Mouse (Mus musculus) limb, embryonic 11.5 days (tissue): ENCODE data around the gene Olfr986. TPM values are rescaled to one million over a fixed set of nuclear protein-coding genes. Genes with fewer than 3 reads are reported as not detected.

Source experiments
- ATAC-seq: fragments of 200-750 bp; cut with Nextera tagmentation; 2 replicates; pipeline ENCODE4 v1.8.0; 2017; ENCODE audit warnings: low read depth; ENCODE audit not compliant: insufficient number of reproducible peaks, low FRiP score, low TSS enrichment
- DNase-seq: peaks from one replicate; pipeline ENCODE4 v3.0.0-alpha.2; 2015; ENCODE audit warnings: low spot score
- H3K27ac ChIP-seq: fragments of 300-500 bp; sonication (generic); replicated peaks from 2 replicates; pipeline ENCODE4 v1.5.1; 2014; ENCODE audit warnings: low read depth, mild to moderate bottlenecking, low read length
- H3K27me3 ChIP-seq: fragments of 300-500 bp; sonication (generic); 2 replicates; pipeline ENCODE4 v1.6.1; 2014; ENCODE audit warnings: mild to moderate bottlenecking, low read length, mixed read lengths; ENCODE audit not compliant: control insufficient read depth, insufficient read depth
- H3K36me3 ChIP-seq: fragments of 300-500 bp; sonication (generic); 2 replicates; pipeline ENCODE4 v1.6.1; 2014; ENCODE audit warnings: mild to moderate bottlenecking, low read length, moderate library complexity, mixed read lengths; ENCODE audit not compliant: control insufficient read depth, insufficient read depth
- H3K4me1 ChIP-seq: fragments of 300-500 bp; sonication (generic); 2 replicates; pipeline ENCODE4 v1.6.1; 2014; ENCODE audit warnings: low read length, mixed read lengths; ENCODE audit not compliant: control insufficient read depth, insufficient read depth
- H3K4me2 ChIP-seq: fragments of 300-500 bp; sonication (generic); 2 replicates; pipeline ENCODE4 v1.6.1; 2014; ENCODE audit warnings: low read depth, mild to moderate bottlenecking, moderate library complexity; ENCODE audit not compliant: severe bottlenecking
- H3K4me3 ChIP-seq: fragments of 300-500 bp; sonication (generic); 2 replicates; pipeline ENCODE4 v1.5.1; 2014; ENCODE audit warnings: low read depth, low read length
- H3K9ac ChIP-seq: fragments of 300-500 bp; sonication (generic); 2 replicates; pipeline ENCODE4 v1.6.1; 2014; ENCODE audit warnings: mild to moderate bottlenecking, low read length
- H3K9me3 ChIP-seq: fragments of 300-500 bp; sonication (generic); 2 replicates; pipeline ENCODE4 v1.6.1; 2016; ENCODE audit warnings: low read length; ENCODE audit not compliant: control insufficient read depth
- WGBS: fragments of 180-500 bp; shearing (Covaris S2); extraction: QIAGEN DNeasy Blood & Tissue Kit; methylation state at CpG from one replicate; pipeline ENCODE4 v1.1.7; 2014; 5-methylcytosine and 5-hydroxymethylcytosine counted together
- polyA plus RNA-seq: library from polyadenylated mRNA; unstranded; fragments of >200 nt; fragmentation: Nextera tagmentation; extraction: Ambion mirVana; gene quantifications from 2 replicates; pipeline ENCODE4 v1.2.1, GENCODE M21; 2014

The Olfr986 gene
- polyA plus RNA-seq, 1 experiment from 2014 or later, result not detected

GRCm38 (mm10) chr9:40227874-40228789 is 47.4 kb downstream of the Olfr986 start:
- no peak overlapping the region for H3K4me2 ChIP-seq
- no peak overlapping the region for H3K4me3 ChIP-seq
- no peak overlapping the region for H3K9ac ChIP-seq
- H3K27me3 ChIP-seq, result no peaks in the 10 kb centered on the region
- no peak overlapping the region for H3K27ac ChIP-seq
- no peaks in the 10 kb centered on the region for H3K4me1 ChIP-seq
- H3K9me3 ChIP-seq, result no peaks in the 10 kb centered on the region; the same call in 1 of the 2 replicates
- H3K36me3 ChIP-seq, result no peaks in the 10 kb centered on the region
- 66% methylated on average over 10 of the region's 10 CpGs for WGBS
- DNase-seq, result peak; percentile 78
- ATAC-seq, result no peak

- H3K4me1 ChIP-seq, result no peaks in the 10 kb centered on the region
- H3K27ac ChIP-seq, result no peak overlapping the region
- ATAC-seq (no peak), DNase-seq (no peak)
- H3K27me3 ChIP-seq, result no peaks in the 10 kb centered on the region
- WGBS, result 74% methylated on average over 6 of the region's 6 CpGs
- H3K4me2 ChIP-seq, result no peak overlapping the region
- no peaks in the 10 kb centered on the region for H3K36me3 ChIP-seq
- no peak overlapping the region for H3K9ac ChIP-seq
- H3K9me3 ChIP-seq, result no peaks in the 10 kb centered on the region; the same call in 1 of the 2 replicates
- H3K4me3 ChIP-seq, result no peak overlapping the region
Observed at GRCm38 (mm10) chr9:40228804-40229331, 48.1 kb downstream of the Olfr986 start.

- no peak for DNase-seq
- whole genome bisulfite sequencing, result 80% methylated on average over 5 of the region's 5 CpGs
Observed at GRCm38 (mm10) chr9:40229479-40229878, 48.8 kb downstream of the Olfr986 start.

GRCm38 (mm10) chr9:40231019-40231418 is 50.3 kb downstream of the Olfr986 start:
- Histone ChIP-seq H3K9ac (no peak overlapping the region), H3K4me3 (no peak overlapping the region), H3K4me2 (no peak overlapping the region), H3K27me3 (no peaks in the 10 kb centered on the region), H3K4me1 (peaks cover 6% of the 10 kb centered on the region; the same call in 1 of the 2 replicates), H3K9me3 (no peaks in the 10 kb centered on the region; the same call in 1 of the 2 replicates), H3K36me3 (no peaks in the 10 kb centered on the region), H3K27ac (no peak overlapping the region)
- DNase-seq (no peak), ATAC-seq (no peak)
- WGBS, result 81% methylated on average over 3 of the region's 3 CpGs

More at GRCm38 (mm10) chr9:40229479-40229878, 48.8 kb downstream of the Olfr986 start:
- Histone ChIP-seq H3K27ac (no peak overlapping the region), H3K4me2 (no peak overlapping the region), H3K27me3 (no peaks in the 10 kb centered on the region), H3K9me3 (no peaks in the 10 kb centered on the region; the same call in 1 of the 2 replicates), H3K9ac (no peak overlapping the region), H3K4me3 (no peak overlapping the region), H3K4me1 (peaks cover 2% of the 10 kb centered on the region; the same call in 1 of the 2 replicates), H3K36me3 (no peaks in the 10 kb centered on the region)
- ATAC-seq, result no peak

- Histone ChIP-seq H3K27ac (no peak overlapping the region), H3K9ac (no peak overlapping the region), H3K27me3 (no peaks in the 10 kb centered on the region), H3K4me3 (no peak overlapping the region), H3K9me3 (no peaks in the 10 kb centered on the region; the same call in 1 of the 2 replicates), H3K4me1 (peaks cover 6% of the 10 kb centered on the region; the same call in 1 of the 2 replicates), H3K36me3 (no peaks in the 10 kb centered on the region), H3K4me2 (no peak overlapping the region)
- WGBS, result 59% methylated on average over 10 of the region's 10 CpGs
- no peak for DNase-seq
- ATAC-seq, result no peak
Observed at GRCm38 (mm10) chr9:40234233-40235072, 53.7 kb downstream of the Olfr986 start.

- WGBS, result 83% methylated on average over 7 of the region's 7 CpGs
- no peak for ATAC-seq
- H3K4me2 ChIP-seq, result no peak overlapping the region
- H3K27me3 ChIP-seq, result no peaks in the 10 kb centered on the region
- H3K4me3 ChIP-seq, result no peak overlapping the region
- H3K9ac ChIP-seq, result no peak overlapping the region
- no peak overlapping the region for H3K27ac ChIP-seq
- no peak for DNase-seq
- no peaks in the 10 kb centered on the region; the same call in 1 of the 2 replicates for H3K9me3 ChIP-seq
- H3K4me1 ChIP-seq, result peaks cover 6% of the 10 kb centered on the region; the same call in 1 of the 2 replicates
- H3K36me3 ChIP-seq, result no peaks in the 10 kb centered on the region
Observed at GRCm38 (mm10) chr9:40235220-40235619, 54.5 kb downstream of the Olfr986 start.
